Mouse (Mus musculus): ENCODE measurements around the gene Tmem232.

GRCm38 (mm10) chr17:65558788-65559187 lies 18.2 kb upstream of the Tmem232 start:
- no peak for TF ChIP-seq CTCF (conservative IDR thresholded peaks at IDR 0.05; ENCODE audit: low read length)
- no peak for TF ChIP-seq POU5F1 (IDR thresholded peaks at IDR 0.05; ENCODE audit: borderline replicate concordance, low read length)
- no peak for TF ChIP-seq NANOG (IDR thresholded peaks at IDR 0.05; ENCODE audit: borderline replicate concordance, low read length)

Data from E14TG2a.4 (cell line).